Mouse (Mus musculus) forebrain, embryonic 10.5 days (tissue): ENCODE measurements at regions not wholly inside any gene's neighbourhood (a gene's known extent, or its start where the extent isn't known, plus 50 kb on each side); places are given as distances from the start of the nearest gene placed in this dataset.

Experiments
- DNase-seq: peaks from one replicate; pipeline ENCODE4 v3.0.0-alpha.2; 2017; ENCODE audit warnings: low spot score; ENCODE audit errors: extremely low spot score
- H3K27ac ChIP-seq: fragments of 300-500 bp; sonication (generic); 2 replicates; pipeline ENCODE4 v1.5.1; 2016; ENCODE audit warnings: mild to moderate bottlenecking
- H3K27me3 ChIP-seq: fragments of 300-500 bp; sonication (generic); 2 replicates; pipeline ENCODE4 v1.6.1; 2016; ENCODE audit warnings: mild to moderate bottlenecking; ENCODE audit not compliant: poor library complexity, severe bottlenecking
- H3K36me3 ChIP-seq: fragments of 300-500 bp; sonication (generic); replicated peaks from 2 replicates; pipeline ENCODE4 v1.6.1; 2016; ENCODE audit warnings: mild to moderate bottlenecking, moderate library complexity
- H3K4me1 ChIP-seq: fragments of 300-500 bp; sonication (generic); 2 replicates; pipeline ENCODE4 v1.6.1; 2016
- H3K4me3 ChIP-seq: fragments of 300-500 bp; sonication (generic); 2 replicates; pipeline ENCODE4 v1.5.1; 2016; ENCODE audit warnings: mild to moderate bottlenecking, moderate library complexity
- H3K9me3 ChIP-seq: fragments of 300-500 bp; sonication (generic); 2 replicates; pipeline ENCODE4 v1.6.1; 2016; ENCODE audit warnings: mild to moderate bottlenecking, moderate library complexity
- WGBS: fragments of 180-500 bp; shearing (Covaris S2); methylation state at CpG from one replicate; pipeline ENCODE4 v1.1.7; 2016; 5-methylcytosine and 5-hydroxymethylcytosine counted together

DNA sequence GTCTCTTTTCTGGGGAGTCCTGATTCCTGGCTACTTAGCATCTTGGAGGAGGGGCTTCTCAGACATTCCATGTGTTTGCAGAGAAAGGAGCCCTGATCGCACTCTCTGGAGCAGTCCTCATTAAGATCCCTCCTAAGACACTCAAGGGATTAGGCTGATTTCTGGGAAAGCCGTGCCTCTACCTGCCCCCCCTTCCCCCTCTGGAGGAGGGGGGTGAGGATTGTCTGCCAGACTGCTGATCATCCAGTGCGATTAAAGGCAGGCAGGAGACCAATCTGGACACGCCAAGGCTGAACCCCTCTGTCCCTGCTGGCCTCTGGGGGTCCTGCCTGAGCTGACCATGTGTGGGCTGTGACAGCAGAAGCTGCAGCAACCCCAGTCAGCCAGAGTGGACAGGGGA, 65.4 kb downstream of the Vegfa start:
- H3K27ac ChIP-seq, result peak overlapping the region; percentile 66
- no peak for DNase-seq
- no peaks in the 10 kb centered on the region for H3K27me3 ChIP-seq
- no peaks in the 10 kb centered on the region for H3K36me3 ChIP-seq
- no peak overlapping the region for H3K4me3 ChIP-seq
- peaks cover 46% of the 10 kb centered on the region for H3K4me1 ChIP-seq
- H3K9me3 ChIP-seq, result no peaks in the 10 kb centered on the region
- WGBS, result 23% methylated on average over 4 of the region's 4 CpGs

DNA sequence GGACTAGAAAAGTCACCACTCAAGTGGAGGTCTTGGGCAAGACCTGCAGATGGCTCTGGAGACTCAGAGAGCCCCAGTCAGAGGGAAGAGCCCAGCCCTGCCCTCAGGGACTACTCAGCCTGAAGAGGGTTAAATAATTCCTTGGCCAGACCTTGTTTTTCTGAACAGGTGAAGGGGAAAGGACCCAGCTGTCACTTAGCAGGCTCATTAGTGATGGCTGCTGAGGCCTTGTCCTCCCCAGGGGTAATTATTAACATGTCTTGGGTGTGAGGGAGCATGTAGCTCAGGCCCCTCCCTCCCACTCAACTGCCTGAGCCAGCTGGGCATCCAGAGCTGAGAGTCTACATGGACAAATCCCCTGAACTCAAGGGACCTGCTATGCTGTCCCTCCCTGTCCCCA, 68.1 kb downstream of the Vegfa start:
- Histone ChIP-seq H3K9me3 (no peaks in the 10 kb centered on the region), H3K36me3 (no peaks in the 10 kb centered on the region), H3K27me3 (no peaks in the 10 kb centered on the region), H3K4me1 (peaks cover 40% of the 10 kb centered on the region), H3K27ac (peak overlapping the region; percentile 48; the same call in 1 of the 2 replicates), H3K4me3 (no peak overlapping the region)
- no peak for DNase-seq

DNA sequence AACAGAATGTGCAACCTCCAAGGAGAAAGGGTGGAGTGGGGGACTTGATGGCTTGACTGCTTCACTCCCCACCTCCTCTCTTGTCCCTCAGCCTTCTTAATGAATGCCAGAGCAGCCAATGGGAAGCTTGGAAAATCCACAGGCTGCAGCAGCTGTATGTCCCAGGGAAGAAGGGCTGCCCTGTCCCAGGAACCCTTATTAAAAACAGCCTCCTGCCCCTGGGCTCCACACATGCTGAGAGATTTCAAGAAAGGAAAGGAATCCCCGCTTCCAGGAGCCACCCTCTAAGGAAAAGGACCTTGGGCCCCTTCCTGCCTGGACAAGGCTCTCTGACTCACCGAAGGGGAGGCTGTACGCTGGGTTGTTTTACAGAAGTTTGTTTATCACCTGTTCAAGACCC, 68.8 kb downstream of the Vegfa start:
- Histone ChIP-seq H3K27me3 (no peaks in the 10 kb centered on the region), H3K4me3 (no peak overlapping the region), H3K27ac (0 out of 2 replicates have a peak overlapping the region, but pooled peaks have one; percentile 22), H3K36me3 (no peaks in the 10 kb centered on the region), H3K4me1 (peaks cover 39% of the 10 kb centered on the region), H3K9me3 (no peaks in the 10 kb centered on the region)
- peak; percentile 21 for DNase-seq
- 56% methylated on average over 3 of the region's 3 CpGs for WGBS

DNA sequence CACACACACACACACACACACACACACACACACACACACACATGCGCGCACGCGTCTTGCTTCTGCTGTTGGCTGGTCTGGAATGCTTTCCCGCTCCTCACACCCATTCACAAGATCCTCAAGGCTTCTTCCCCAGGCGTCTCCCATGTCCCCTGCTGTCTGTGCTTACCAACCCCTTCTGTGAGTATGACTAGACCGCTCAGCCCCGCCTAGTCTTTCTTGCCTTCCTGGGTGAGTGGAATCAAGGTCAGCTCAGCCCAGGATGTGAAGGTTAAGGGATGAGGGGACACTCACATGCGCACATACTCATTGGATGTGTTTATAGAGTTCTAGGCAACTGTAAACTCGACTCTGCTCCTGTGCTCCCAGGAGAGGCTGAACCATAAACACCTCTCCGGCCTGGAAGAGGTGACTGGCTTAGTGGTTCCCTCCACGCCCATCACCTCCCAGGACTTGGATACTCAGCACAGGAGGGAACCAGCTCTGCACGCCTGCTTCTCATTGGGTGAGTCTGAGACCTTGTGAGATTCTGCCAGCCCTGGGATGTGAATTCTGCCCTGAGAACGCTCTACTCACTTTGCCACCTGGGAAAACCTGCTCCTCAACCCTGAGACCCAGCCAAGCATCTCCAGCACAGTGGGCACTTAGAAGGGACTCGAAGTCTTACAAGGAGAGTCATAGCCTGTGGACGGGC, 70.4 kb downstream of the Vegfa start:
- Histone ChIP-seq H3K4me1 (peaks cover 23% of the 10 kb centered on the region), H3K36me3 (no peaks in the 10 kb centered on the region), H3K27me3 (peaks cover 12% of the 10 kb centered on the region; the same call in 1 of the 2 replicates), H3K27ac (no peak overlapping the region), H3K4me3 (no peak overlapping the region), H3K9me3 (no peaks in the 10 kb centered on the region)
- DNase-seq, result no peak
- WGBS, result 88% methylated on average over 16 of the region's 16 CpGs

- Histone ChIP-seq H3K27me3 (peaks cover 15% of the 10 kb centered on the region; the same call in 1 of the 2 replicates), H3K9me3 (no peaks in the 10 kb centered on the region), H3K36me3 (no peaks in the 10 kb centered on the region), H3K4me3 (no peak overlapping the region), H3K27ac (no peak overlapping the region), H3K4me1 (peaks cover 10% of the 10 kb centered on the region)
- DNase-seq, result no peak
- WGBS, result 83% methylated on average over 7 of the region's 7 CpGs
Measured at GRCm38 (mm10) chr17:45958094-45958881, 73.9 kb downstream of the Vegfa start.

- WGBS, result 48% methylated on average over 10 of the region's 10 CpGs
- H3K9me3 ChIP-seq, result no peaks in the 10 kb centered on the region
- H3K27me3 ChIP-seq, result peaks cover 15% of the 10 kb centered on the region; the same call in 1 of the 2 replicates
- no peak overlapping the region for H3K4me3 ChIP-seq
- H3K36me3 ChIP-seq, result no peaks in the 10 kb centered on the region
- peaks cover 10% of the 10 kb centered on the region for H3K4me1 ChIP-seq
- DNase-seq, result no peak
- H3K27ac ChIP-seq, result no peak overlapping the region
Measured at GRCm38 (mm10) chr17:45955481-45955880, 76.7 kb downstream of the Vegfa start.

GRCm38 (mm10) chr17:45954824-45955223, 77.3 kb downstream of the Vegfa start:
- Histone ChIP-seq H3K4me1 (peaks cover 12% of the 10 kb centered on the region), H3K9me3 (no peaks in the 10 kb centered on the region), H3K27me3 (peaks cover 15% of the 10 kb centered on the region; the same call in 1 of the 2 replicates), H3K4me3 (no peak overlapping the region), H3K27ac (no peak overlapping the region), H3K36me3 (no peaks in the 10 kb centered on the region)
- 93% methylated on average over 7 of the region's 7 CpGs for WGBS
- DNase-seq, result no peak

GRCm38 (mm10) chr17:45953523-45953922, 78.6 kb downstream of the Vegfa start:
- DNase-seq, result no peak
- Histone ChIP-seq H3K27ac (no peak overlapping the region), H3K9me3 (no peaks in the 10 kb centered on the region), H3K4me1 (peaks cover 13% of the 10 kb centered on the region), H3K27me3 (peaks cover 15% of the 10 kb centered on the region; the same call in 1 of the 2 replicates), H3K4me3 (no peak overlapping the region), H3K36me3 (no peaks in the 10 kb centered on the region)
- 94% methylated on average over 8 of the region's 8 CpGs for WGBS

DNA sequence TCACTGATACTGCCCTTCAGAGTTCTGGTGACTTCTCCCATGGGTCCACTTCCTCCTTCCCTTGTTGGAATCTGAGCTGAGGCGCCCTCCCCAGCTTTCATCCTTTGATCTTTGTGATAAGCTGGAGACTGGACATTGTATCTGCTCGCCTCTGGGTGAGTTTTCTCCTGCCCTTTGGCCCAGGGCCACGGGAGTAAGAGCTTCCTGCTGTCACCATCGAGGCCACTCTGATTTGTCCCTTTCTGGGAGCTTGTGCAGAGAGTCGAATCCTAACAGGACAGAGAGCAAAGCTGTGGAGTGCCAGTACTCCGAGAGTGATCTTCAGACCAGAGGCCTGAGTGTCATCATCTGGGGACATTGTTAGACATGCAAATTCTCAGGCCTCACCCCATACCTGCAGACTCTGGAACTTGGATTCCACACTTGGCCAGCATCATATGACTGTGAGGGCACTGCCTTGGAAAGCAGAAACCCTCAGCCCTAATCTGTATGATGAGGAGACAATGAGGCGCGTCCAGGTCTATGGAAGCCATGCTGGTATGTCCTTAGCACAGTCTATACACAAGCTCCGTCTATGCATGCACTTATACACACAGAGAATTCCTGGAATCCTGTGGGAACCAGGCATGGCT, 81.5 kb downstream of the Vegfa start:
- 57% methylated on average over 9 of the region's 9 CpGs for WGBS
- Histone ChIP-seq H3K27me3 (no peaks in the 10 kb centered on the region), H3K4me1 (peaks cover 14% of the 10 kb centered on the region), H3K9me3 (no peaks in the 10 kb centered on the region), H3K27ac (no peak overlapping the region), H3K36me3 (no peaks in the 10 kb centered on the region), H3K4me3 (no peak overlapping the region)
- no peak for DNase-seq

- Histone ChIP-seq H3K27ac (no peak overlapping the region), H3K4me3 (no peak overlapping the region), H3K9me3 (no peaks in the 10 kb centered on the region), H3K27me3 (no peaks in the 10 kb centered on the region), H3K4me1 (peaks cover 10% of the 10 kb centered on the region), H3K36me3 (no peaks in the 10 kb centered on the region)
- no peak for DNase-seq
- WGBS, result 96% methylated on average over 6 of the region's 6 CpGs
Measured at GRCm38 (mm10) chr17:45949141-45949540, 83.0 kb downstream of the Vegfa start.

DNA sequence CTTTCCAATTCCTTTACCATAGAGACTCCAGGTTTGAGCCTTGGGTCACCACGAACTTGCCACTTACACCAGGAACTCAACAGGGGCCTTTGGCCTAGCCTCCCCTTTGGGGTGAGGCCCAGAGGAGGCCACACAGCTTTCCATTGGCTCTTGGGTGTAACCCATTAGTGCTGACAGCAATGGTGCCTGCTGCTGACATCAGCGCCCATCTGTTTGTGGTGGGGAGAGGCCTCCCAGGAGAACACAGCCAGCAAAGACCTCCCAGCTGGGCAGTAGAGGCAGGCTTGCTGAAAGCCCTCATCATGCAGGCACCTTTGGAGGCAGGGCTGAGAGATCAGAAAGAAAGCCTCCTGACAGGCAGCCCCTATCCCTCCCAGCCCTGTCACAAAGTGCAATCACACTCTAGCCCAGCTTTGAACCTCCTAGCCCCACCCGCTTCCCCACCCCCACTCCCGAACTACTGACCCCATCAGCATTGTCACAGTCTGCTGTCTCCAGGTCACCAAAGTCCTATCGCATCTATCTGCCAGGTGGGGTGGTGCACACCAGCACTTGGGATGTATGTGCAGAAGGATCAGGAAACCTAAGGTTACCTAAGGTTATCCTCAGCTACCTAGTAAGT, 83.7 kb downstream of the Vegfa start:
- no peaks in the 10 kb centered on the region for H3K36me3 ChIP-seq
- no peak overlapping the region for H3K4me3 ChIP-seq
- DNase-seq, result no peak
- H3K27ac ChIP-seq, result no peak overlapping the region
- no peaks in the 10 kb centered on the region for H3K9me3 ChIP-seq
- WGBS, result 88% methylated on average over 5 of the region's 5 CpGs
- no peaks in the 10 kb centered on the region for H3K27me3 ChIP-seq
- H3K4me1 ChIP-seq, result peaks cover 10% of the 10 kb centered on the region

DNA sequence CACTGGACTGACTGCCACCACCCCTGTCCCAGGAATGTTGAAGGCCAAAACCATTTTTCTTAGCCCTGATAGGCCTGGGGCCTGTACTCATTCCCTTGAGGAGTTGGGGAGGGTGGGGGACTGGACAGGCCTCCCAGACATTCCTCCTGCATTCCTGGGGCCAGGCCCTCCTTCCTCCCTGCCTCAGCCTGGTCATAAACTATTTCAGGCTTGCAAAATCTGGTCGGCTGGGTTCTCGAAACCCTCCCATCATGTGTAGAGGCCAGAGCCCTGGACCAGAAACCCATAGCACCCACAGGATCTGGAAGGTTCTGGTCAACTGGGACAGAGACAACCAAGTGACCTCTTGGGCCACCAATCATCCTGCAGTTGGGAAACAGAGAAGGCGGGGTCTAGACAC, 87.2 kb downstream of the Vegfa start:
- no peaks in the 10 kb centered on the region for H3K27me3 ChIP-seq
- H3K4me3 ChIP-seq, result no peak overlapping the region
- no peaks in the 10 kb centered on the region for H3K9me3 ChIP-seq
- no peak overlapping the region for H3K27ac ChIP-seq
- WGBS, result 87% methylated on average over 3 of the region's 3 CpGs
- peaks cover 13% of the 10 kb centered on the region for H3K4me1 ChIP-seq
- H3K36me3 ChIP-seq, result no peaks in the 10 kb centered on the region
- DNase-seq, result no peak
